In genomic region chrX:141475566-141476327, GRCm38 (mm10) we compare ENCODE assay signal across 8 mouse cellular contexts. TPM values are rescaled to one million over a fixed set of nuclear protein-coding genes. Genes with fewer than 3 reads are reported as not detected.
DNase-seq lines count a peak whose midpoint lies in the region; ATAC-seq and TF ChIP-seq lines count a peak whose summit lies in the region.

No protein-coding gene starts in this region.

- H3K4me2 ChIP-seq in heart, embryonic 14.5 days (ENCODE audit: low read length) = peak overlapping the region; percentile 64
- H3K4me2 ChIP-seq in kidney, postnatal 0 days (ENCODE audit: low read length) = peak overlapping the region; percentile 59

- WGBS in heart, embryonic 14.5 days = 16% methylated on average over 14 of the region's 14 CpGs
- 27% methylated on average over 14 of the region's 14 CpGs for WGBS in kidney, postnatal 0 days

- H3K9me3 ChIP-seq in heart, embryonic 14.5 days (ENCODE audit: control insufficient read depth, low read length) = no peaks in the 10 kb centered on the region
- H3K9me3 ChIP-seq in kidney, postnatal 0 days (replicated peaks; ENCODE audit: low read length) = no peaks in the 10 kb centered on the region

- intact Hi-C loops in left cerebral cortex, adult 2 months (cut with DNase I) = no loop called here

- peak overlapping the region; percentile 40 for H3K4me3 ChIP-seq in left cerebral cortex, adult 2 months
- peak overlapping the region; percentile 55 to 75 for H3K4me3 ChIP-seq in heart, embryonic 14.5 days (ENCODE audit: control insufficient read depth in 1 of 2, insufficient read depth in 1 of 2, low read depth in 1 of 2, low read length in 2 of 2)
- peak overlapping the region; percentile 47 for H3K4me3 ChIP-seq in kidney, postnatal 0 days (replicated peaks; ENCODE audit: low read depth, low read length)

- no peaks in the 10 kb centered on the region for H3K36me3 ChIP-seq in heart, embryonic 14.5 days (ENCODE audit: control insufficient read depth, insufficient read depth, low read length)
- no peaks in the 10 kb centered on the region for H3K36me3 ChIP-seq in kidney, postnatal 0 days (ENCODE audit: insufficient read depth, low read length)

- TF ChIP-seq CTCF in left cerebral cortex, adult 2 months (IDR thresholded peaks at IDR 0.05) = no peak
- no peak for TF ChIP-seq CTCF in kidney, postnatal 0 days (IDR thresholded peaks at IDR 0.05; ENCODE audit: low read depth)

- H3K27ac ChIP-seq in left cerebral cortex, adult 2 months = no peak overlapping the region
- peak overlapping the region; percentile 82 to 90 for H3K27ac ChIP-seq in heart, embryonic 14.5 days (replicated peaks in 1 of 2; ENCODE audit: control insufficient read depth in 1 of 2, insufficient read depth in 1 of 2, low read depth in 2 of 2, low read length in 2 of 2)
- H3K27ac ChIP-seq in kidney, postnatal 0 days = peak overlapping the region; percentile 72

- H3K4me1 ChIP-seq in heart, embryonic 14.5 days (ENCODE audit: control insufficient read depth in 2 of 2, insufficient read depth in 2 of 2, low read length in 2 of 2) = no peaks in the 10 kb centered on the region
- H3K4me1 ChIP-seq in kidney, postnatal 0 days (replicated peaks; ENCODE audit: insufficient read depth, low read length) = no peaks in the 10 kb centered on the region

- no peaks in the 10 kb centered on the region for H3K27me3 ChIP-seq in heart, embryonic 14.5 days (ENCODE audit: control insufficient read depth, insufficient read depth, low read length)
- no peaks in the 10 kb centered on the region for H3K27me3 ChIP-seq in kidney, postnatal 0 days (ENCODE audit: insufficient read depth, low read length)

- H3K9ac ChIP-seq in heart, embryonic 14.5 days (ENCODE audit: low read length) = peak overlapping the region; percentile 81
- peak overlapping the region; percentile 65 for H3K9ac ChIP-seq in kidney, postnatal 0 days (ENCODE audit: low read depth, low read length)

- DNase-seq in left cerebral cortex, adult 2 months (ENCODE audit: extremely low spot score in 1 of 2, low spot score in 2 of 2) = no peak
- DNase-seq in left cerebral cortex, adult 9 months (ENCODE audit: low spot score in 2 of 2) = no peak
- peak; percentile 15 for DNase-seq in adrenal gland, postnatal 36 days
- peak; percentile 26 for DNase-seq in kidney, postnatal 0 days (ENCODE audit: low spot score)
- DNase-seq in T-cell, adult 2 months (ENCODE audit: low spot score) = no peak
- no peak for DNase-seq in thymus, postnatal 36 days

- ATAC-seq in heart, embryonic 14.5 days (ENCODE audit: insufficient number of reproducible peaks, insufficient read depth, low FRiP score, low read depth) = no peak
- peak; percentile 84 for ATAC-seq in kidney, postnatal 0 days (replicated peaks; ENCODE audit: low FRiP score, low read depth)
- peak; percentile 70 for ATAC-seq in megakaryocyte progenitor cell, adult 5-6 weeks (replicated peaks; ENCODE audit: poor library complexity)

RNA-seq across cellular contexts. Expression of gene Col4a5, which starts 0.6 kb away (rescaled TPM):
- 1 to 10 TPM; 2.3 to 2.8 TPM for total RNA-seq in left cerebral cortex, adult 2 months (2021)
- total RNA-seq in adrenal gland, postnatal 36 days (2021) = 10 to 100 TPM; 11.6 to 21.7 TPM
- 40.2 and 52.8 TPM in 2 replicates for polyA plus RNA-seq in heart, embryonic 14.5 days (2014; fragmentation: Nextera tagmentation; extraction: Ambion mirVana)
- 25.1 and 25.8 TPM in 2 replicates for polyA plus RNA-seq in kidney, postnatal 0 days (2015; fragmentation: Nextera tagmentation; extraction: Ambion mirVana)
- total RNA-seq in megakaryocyte progenitor cell, adult 5-6 weeks (2015) = 0.32 TPM in 1 of 2 replicates, not detected in the other
- not detected in 2 replicates for total RNA-seq in megakaryocyte progenitor cell, adult 5-6 weeks (2017)

RNA-seq across cellular contexts. Expression of gene Col4a6, which starts 1.9 kb away (rescaled TPM):
- 1 to 10 TPM; 1.1 to 1.2 TPM for total RNA-seq in left cerebral cortex, adult 2 months (2021)
- 1 to 10 TPM; 1.3 to 3.2 TPM for total RNA-seq in adrenal gland, postnatal 36 days (2021)
- 6.3 and 6.6 TPM in 2 replicates for polyA plus RNA-seq in heart, embryonic 14.5 days (2014; fragmentation: Nextera tagmentation; extraction: Ambion mirVana)
- polyA plus RNA-seq in kidney, postnatal 0 days (2015; fragmentation: Nextera tagmentation; extraction: Ambion mirVana) = 2.0 and 2.3 TPM in 2 replicates
- total RNA-seq in megakaryocyte progenitor cell, adult 5-6 weeks (2015) = not detected in 2 replicates
- total RNA-seq in megakaryocyte progenitor cell, adult 5-6 weeks (2017) = not detected in 2 replicates

Comparison
In these comparisons a context has a peak if more than half of its experiments do, and no peak if none do; other contexts are left out.
1. DNase-seq: peak in adrenal gland, postnatal 36 days (2 of 2) and kidney, postnatal 0 days (single experiment); none in left cerebral cortex, adult 2 months (0 of 2), left cerebral cortex, adult 9 months (0 of 2), T-cell, adult 2 months (single experiment) and thymus, postnatal 36 days (0 of 2).
2. Peak in every context shown above with its lines, with median percentiles within 50 percentile points of each other: H3K4me3 ChIP-seq.